Mouse (Mus musculus): ENCODE measurements around the gene Pmm1. TPM values are rescaled to one million over a fixed set of nuclear protein-coding genes. Genes with fewer than 3 reads are reported as not detected.

Pmm1 gene
- polyA plus RNA-seq, 1 experiment, result not detected

DNA sequence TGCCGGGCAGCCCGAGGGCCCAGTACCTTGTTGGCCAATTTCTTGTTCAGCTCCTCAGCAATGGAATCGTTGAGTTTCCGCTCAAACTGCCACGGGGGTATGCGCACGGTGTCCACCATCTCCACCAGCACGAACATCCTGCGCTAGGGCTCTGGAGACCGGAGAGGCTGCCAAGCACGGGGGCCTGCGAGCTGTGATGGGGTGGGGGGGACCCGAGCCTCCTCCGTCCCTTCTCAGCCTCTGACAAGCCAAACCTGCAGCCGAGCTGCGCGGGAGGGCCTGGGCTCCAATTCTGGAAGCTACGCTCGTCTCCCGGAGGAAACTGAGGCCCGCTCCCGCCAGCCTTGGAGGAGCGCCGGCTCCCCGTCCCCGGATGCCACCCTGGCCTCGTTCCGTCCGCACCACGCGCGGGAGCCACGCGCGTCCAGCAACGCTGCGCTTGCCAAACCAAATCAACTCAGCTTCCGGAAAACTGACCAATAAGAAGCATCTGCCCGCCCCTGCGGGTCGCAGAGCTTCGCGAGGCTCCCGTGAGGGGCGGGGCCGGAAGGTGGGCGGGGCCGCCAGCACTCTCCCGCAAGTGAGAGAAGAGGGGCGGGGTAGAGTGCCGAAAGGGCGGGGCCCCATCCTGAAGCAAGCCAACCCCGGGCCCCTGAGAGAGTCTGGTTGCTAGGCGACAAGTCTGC is 34.8 kb downstream of the Pmm1 start, which contains the start of gene Polr3h:
Gene Polr3h (minus strand): TSS at position 481 of the 686 bp plus-strand sequence.
- TF ChIP-seq POLR2A (IDR thresholded peaks at IDR 0.05; ENCODE audit: insufficient read depth, low read depth, low read length), result peak; percentile 44; the same call in 1 of the 2 replicates
- TF ChIP-seq CTCF (IDR thresholded peaks at IDR 0.05; ENCODE audit: insufficient read depth, low read depth, low read length), result no peak
- peaks cover 50% of the 10 kb centered on the region for H3K4me1 ChIP-seq (ENCODE audit: control insufficient read depth, insufficient read depth, low read length)
- peak within 1 kb of the TSS; percentile 64 for H3K4me3 ChIP-seq (ENCODE audit: insufficient read depth, low read depth, low read length)
- peak within 1 kb of the TSS; percentile 33 for H3K27ac ChIP-seq (ENCODE audit: insufficient read depth, low read depth, low read length)
- WGBS, result under 1% methylated on average over 54 of the region's 54 CpGs

DNA sequence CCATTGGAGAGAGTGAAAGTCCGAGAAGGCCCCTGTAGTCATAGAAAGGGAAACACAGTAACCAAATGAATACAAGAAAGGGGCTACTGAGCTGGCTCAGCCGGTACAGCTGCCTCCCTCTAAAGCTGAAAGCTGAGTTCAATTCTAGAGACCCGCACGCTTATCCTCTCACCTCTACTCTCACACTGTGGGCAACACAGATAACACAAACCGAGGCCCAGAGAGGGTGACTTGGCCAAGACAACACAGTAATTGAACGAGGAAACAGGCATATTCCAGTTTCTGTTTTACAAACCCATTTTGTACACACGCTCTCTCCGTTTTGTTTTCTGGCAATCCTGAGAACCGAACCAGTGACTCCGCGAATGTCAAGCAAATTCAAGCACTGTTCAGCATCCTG is 35.8 kb downstream of the Pmm1 start:
- H3K4me3 ChIP-seq (ENCODE audit: insufficient read depth, low read depth, low read length), result peak overlapping the region; percentile 64
- no peak for TF ChIP-seq POLR2A (IDR thresholded peaks at IDR 0.05; ENCODE audit: insufficient read depth, low read depth, low read length)
- no peak for TF ChIP-seq CTCF (IDR thresholded peaks at IDR 0.05; ENCODE audit: insufficient read depth, low read depth, low read length)
- WGBS, result 55% methylated on average over 11 of the region's 11 CpGs
- H3K4me1 ChIP-seq (ENCODE audit: control insufficient read depth, insufficient read depth, low read length), result peaks cover 56% of the 10 kb centered on the region
- H3K27ac ChIP-seq (ENCODE audit: insufficient read depth, low read depth, low read length), result no peak overlapping the region

DNA sequence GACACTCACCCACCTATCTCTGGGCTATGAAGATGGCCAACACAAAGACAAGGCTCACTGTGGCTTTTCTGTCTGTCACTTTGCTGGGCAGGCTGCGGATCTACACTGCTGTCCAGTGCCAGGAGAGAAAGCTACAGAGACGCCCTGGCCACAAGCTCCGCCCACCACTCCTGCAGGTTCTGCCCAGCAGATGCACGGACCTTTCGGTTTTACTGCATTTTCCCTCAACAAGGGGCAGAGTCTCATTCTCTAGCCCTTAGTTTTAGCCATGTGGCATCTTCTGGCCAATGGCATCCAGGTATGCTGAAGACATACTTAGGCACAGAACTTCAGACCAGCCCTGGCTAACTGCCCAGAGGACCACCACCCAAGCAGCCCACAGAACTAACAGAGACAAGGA is 39.5 kb downstream of the Pmm1 start:
- 44% methylated on average over 5 of the region's 5 CpGs for WGBS
- peak overlapping the region; percentile 66 for H3K27ac ChIP-seq (ENCODE audit: insufficient read depth, low read depth, low read length)

DNA sequence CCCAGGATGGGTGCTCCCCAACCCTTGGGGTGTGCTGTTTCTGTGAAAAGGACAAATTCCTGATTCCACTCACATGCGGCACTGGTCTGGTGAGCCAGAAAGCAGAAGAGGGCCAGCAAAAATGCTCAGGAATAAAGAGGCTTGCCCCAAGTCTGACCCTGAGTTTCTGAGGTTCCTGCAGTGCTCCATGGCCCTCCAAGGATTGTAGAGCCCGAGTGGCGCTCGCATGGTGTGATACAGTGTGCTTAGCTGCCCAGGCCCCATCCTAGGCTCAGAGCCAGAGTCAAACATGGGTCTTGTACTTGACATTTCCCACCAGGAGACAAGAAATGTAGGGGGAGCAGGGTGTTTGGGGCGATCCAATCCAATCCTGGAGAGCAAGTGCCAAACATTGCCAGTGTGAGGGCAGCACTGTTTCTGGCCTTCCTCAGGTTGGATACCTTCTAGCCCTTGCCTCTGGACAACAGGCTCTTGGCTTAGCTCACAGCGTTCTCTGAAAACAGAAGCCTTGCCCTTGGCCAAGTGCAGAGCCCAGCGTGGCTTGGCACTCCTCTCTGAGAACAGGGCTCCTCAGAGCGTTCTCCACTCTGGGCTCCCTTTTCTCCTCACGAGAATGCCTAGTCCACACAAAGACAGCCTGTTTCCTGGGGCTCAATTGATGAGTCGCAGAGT is 40.0 kb downstream of the Pmm1 start:
- TF ChIP-seq POLR2A (IDR thresholded peaks at IDR 0.05; ENCODE audit: insufficient read depth, low read depth, low read length), result no peak
- no peak for TF ChIP-seq CTCF (IDR thresholded peaks at IDR 0.05; ENCODE audit: insufficient read depth, low read depth, low read length)
- Histone ChIP-seq H3K27ac (ENCODE audit: insufficient read depth, low read depth, low read length) (peak overlapping the region; percentile 66), H3K4me3 (ENCODE audit: insufficient read depth, low read depth, low read length) (no peak overlapping the region), H3K4me1 (ENCODE audit: control insufficient read depth, insufficient read depth, low read length) (peaks cover 66% of the 10 kb centered on the region)
- 53% methylated on average over 10 of the region's 10 CpGs for WGBS

More for the DNA sequence above, 39.5 kb downstream of the Pmm1 start:
- Histone ChIP-seq H3K4me1 (ENCODE audit: control insufficient read depth, insufficient read depth, low read length) (peaks cover 67% of the 10 kb centered on the region), H3K4me3 (ENCODE audit: insufficient read depth, low read depth, low read length) (no peak overlapping the region)
- TF ChIP-seq CTCF (IDR thresholded peaks at IDR 0.05; ENCODE audit: insufficient read depth, low read depth, low read length) (no peak), POLR2A (IDR thresholded peaks at IDR 0.05; ENCODE audit: insufficient read depth, low read depth, low read length) (no peak)

DNA sequence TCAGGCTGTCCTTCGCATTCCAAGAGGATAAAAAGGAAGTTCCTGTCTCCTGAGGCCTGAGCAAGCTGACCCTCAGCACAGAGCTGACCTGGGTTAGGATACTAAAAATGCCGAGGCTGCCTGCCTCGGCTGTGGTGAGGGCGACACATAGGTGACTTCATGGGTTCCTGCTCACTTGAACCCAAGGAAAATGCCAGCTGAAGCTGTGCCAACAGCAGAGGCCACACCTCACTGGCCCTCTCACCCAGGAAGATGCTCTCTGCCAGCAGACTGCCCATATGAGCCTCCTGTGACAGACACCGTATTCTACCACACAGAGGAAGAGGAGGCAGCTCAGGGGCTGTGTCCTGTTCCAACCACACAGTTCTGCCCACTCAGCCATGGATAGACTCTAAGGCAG is 41.7 kb downstream of the Pmm1 start:
- Histone ChIP-seq H3K27ac (ENCODE audit: insufficient read depth, low read depth, low read length) (0 out of 2 replicates have a peak overlapping the region, but pooled peaks have one; percentile 2), H3K4me1 (ENCODE audit: control insufficient read depth, insufficient read depth, low read length) (peaks cover 52% of the 10 kb centered on the region), H3K4me3 (ENCODE audit: insufficient read depth, low read depth, low read length) (no peak overlapping the region)
- TF ChIP-seq CTCF (IDR thresholded peaks at IDR 0.05; ENCODE audit: insufficient read depth, low read depth, low read length), result no peak
- TF ChIP-seq POLR2A (IDR thresholded peaks at IDR 0.05; ENCODE audit: insufficient read depth, low read depth, low read length), result no peak
- 72% methylated on average over 5 of the region's 5 CpGs for WGBS

DNA sequence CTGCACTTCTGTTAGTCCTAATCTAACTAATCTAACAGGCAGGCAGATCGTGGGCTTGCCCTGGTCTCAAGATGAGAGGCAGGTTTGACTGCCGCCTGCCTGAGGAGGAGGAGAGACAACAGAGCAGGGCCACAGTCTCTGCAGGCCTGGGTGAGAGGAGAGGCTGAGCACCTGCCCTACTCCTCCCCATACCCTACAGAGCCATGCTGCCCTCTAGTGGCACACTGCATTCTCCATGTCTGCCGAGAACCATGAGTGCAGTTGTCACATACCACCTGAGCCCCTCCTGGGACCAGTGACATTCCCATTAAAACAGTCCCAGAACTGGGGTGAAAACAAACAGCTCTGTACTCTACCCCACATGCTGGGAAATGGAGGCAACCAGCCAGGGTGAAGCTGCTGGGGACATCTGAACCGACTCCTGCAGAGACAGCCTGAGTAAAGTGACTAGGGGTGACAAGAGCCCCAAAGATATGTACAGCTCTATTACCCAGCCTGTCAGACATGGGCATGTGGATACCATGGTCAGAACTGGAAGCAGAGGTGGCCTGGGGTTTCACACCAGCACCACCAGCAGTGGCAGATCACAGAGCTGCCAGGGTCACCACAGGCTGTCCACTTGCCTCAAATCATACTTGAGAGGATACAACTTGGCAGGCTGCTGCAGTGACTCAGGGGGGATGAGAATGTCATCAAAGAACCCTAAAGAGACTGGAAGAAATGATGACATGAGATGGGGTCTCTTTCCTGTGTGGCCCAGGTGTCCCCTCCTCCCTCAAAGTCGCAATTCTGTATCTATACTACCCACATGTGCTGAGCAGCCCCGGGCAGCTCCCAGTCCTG is 42.9 kb downstream of the Pmm1 start:
- TF ChIP-seq POLR2A (IDR thresholded peaks at IDR 0.05; ENCODE audit: insufficient read depth, low read depth, low read length) (no peak), CTCF (IDR thresholded peaks at IDR 0.05; ENCODE audit: insufficient read depth, low read depth, low read length) (peak; percentile 61)
- WGBS, result 46% methylated on average over 6 of the region's 6 CpGs
- H3K27ac ChIP-seq (ENCODE audit: insufficient read depth, low read depth, low read length), result no peak overlapping the region
- H3K4me1 ChIP-seq (ENCODE audit: control insufficient read depth, insufficient read depth, low read length), result peaks cover 44% of the 10 kb centered on the region
- H3K4me3 ChIP-seq (ENCODE audit: insufficient read depth, low read depth, low read length), result no peak overlapping the region

DNA sequence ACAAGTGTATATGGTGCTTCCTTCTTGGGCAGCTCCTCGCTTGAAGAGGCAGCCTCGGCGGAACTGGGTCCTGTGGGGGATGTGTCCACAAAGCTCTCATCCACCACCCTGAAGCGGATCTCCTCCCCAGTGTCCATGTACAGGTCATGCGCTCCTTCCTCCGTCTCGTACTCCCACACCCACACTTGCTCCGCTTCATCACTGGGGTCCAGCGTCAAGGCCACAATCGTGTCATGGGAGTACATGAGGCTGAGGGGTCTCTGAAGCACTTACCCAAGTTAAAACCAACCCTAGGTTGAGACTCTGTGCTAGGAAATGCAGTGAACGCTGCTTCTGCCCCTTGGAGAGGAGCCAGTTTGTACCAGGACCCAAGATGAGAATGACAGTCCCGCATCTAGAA is 43.5 kb downstream of the Pmm1 start:
- WGBS, result 77% methylated on average over 12 of the region's 12 CpGs
- no peak overlapping the region for H3K27ac ChIP-seq (ENCODE audit: insufficient read depth, low read depth, low read length)
- H3K4me1 ChIP-seq (ENCODE audit: control insufficient read depth, insufficient read depth, low read length), result peaks cover 40% of the 10 kb centered on the region
- TF ChIP-seq POLR2A (IDR thresholded peaks at IDR 0.05; ENCODE audit: insufficient read depth, low read depth, low read length) (no peak), CTCF (IDR thresholded peaks at IDR 0.05; ENCODE audit: insufficient read depth, low read depth, low read length) (no peak)
- H3K4me3 ChIP-seq (ENCODE audit: insufficient read depth, low read depth, low read length), result no peak overlapping the region

DNA sequence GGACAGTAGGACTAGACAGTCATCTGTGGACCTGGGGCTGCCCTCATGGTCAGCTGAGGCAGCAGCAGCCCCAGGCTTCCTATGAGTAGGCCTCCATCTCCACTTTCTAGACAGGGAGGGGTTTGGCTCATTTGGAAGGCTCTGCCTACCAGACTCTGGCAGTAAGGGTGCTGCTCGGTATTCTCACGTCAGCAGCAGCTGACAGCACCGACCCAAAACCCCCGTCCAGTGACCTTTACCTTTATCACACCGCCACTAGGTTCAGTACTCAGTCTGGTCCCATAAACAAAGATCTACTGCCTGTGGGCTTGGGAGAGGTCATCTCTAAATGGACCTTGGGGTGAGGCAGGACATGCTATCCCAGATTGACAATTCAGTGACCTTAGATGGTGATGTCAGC is 45.1 kb downstream of the Pmm1 start:
- no peak for TF ChIP-seq POLR2A (IDR thresholded peaks at IDR 0.05; ENCODE audit: insufficient read depth, low read depth, low read length)
- no peak for TF ChIP-seq CTCF (IDR thresholded peaks at IDR 0.05; ENCODE audit: insufficient read depth, low read depth, low read length)
- H3K4me3 ChIP-seq (ENCODE audit: insufficient read depth, low read depth, low read length), result no peak overlapping the region
- H3K4me1 ChIP-seq (ENCODE audit: control insufficient read depth, insufficient read depth, low read length), result peaks cover 27% of the 10 kb centered on the region
- no peak overlapping the region for H3K27ac ChIP-seq (ENCODE audit: insufficient read depth, low read depth, low read length)
- WGBS, result 68% methylated on average over 5 of the region's 5 CpGs

Data from olfactory bulb, adult 2 months (tissue).